Mouse (Mus musculus): ENCODE measurements around the gene Abca6. TPM values are rescaled to one million over a fixed set of nuclear protein-coding genes. Genes with fewer than 3 reads are reported as not detected.

Abca6 gene
- total and polyA plus RNA-seq, 2 experiments = 20.9 to 296 TPM

GRCm38 (mm10) chr11:110155985-110156384, 95.6 kb downstream of the Abca6 start:
- no peak for DNase-seq (ENCODE audit: extremely low read depth, low read depth, low spot score)
- Histone ChIP-seq H3K9ac (ENCODE audit: low read depth, low read length) (no peak overlapping the region), H3K4me1 (ENCODE audit: control insufficient read depth, insufficient read depth, low read length) (peaks cover 2% of the 10 kb centered on the region), H3K27ac (replicated peaks; ENCODE audit: insufficient read depth, low read depth, low read length) (no peak overlapping the region), H3K4me3 (ENCODE audit: insufficient read depth, low read depth, low read length) (no peak overlapping the region), H3K79me2 (ENCODE audit: control insufficient read depth, insufficient read depth, low read length) (no peaks in the 10 kb centered on the region), H3K36me3 (ENCODE audit: control insufficient read depth, insufficient read depth, low read length) (no peaks in the 10 kb centered on the region; the same call in 1 of the 2 replicates), H3K27me3 (ENCODE audit: control insufficient read depth, insufficient read depth, low read length) (no peaks in the 10 kb centered on the region)
- no peak for TF ChIP-seq CTCF (IDR thresholded peaks at IDR 0.05; ENCODE audit: low read depth, low read length)
- TF ChIP-seq POLR2A (IDR thresholded peaks at IDR 0.05; ENCODE audit: extremely low read depth, insufficient read depth, low read length) = no peak
- WGBS = 97% methylated on average over 11 of the region's 11 CpGs

GRCm38 (mm10) chr11:110147640-110148039, 103.9 kb downstream of the Abca6 start:
- TF ChIP-seq POLR2A (IDR thresholded peaks at IDR 0.05; ENCODE audit: extremely low read depth, insufficient read depth, low read length) = no peak
- Histone ChIP-seq H3K79me2 (ENCODE audit: control insufficient read depth, insufficient read depth, low read length) (no peaks in the 10 kb centered on the region), H3K27me3 (ENCODE audit: control insufficient read depth, insufficient read depth, low read length) (no peaks in the 10 kb centered on the region), H3K9ac (ENCODE audit: low read depth, low read length) (no peak overlapping the region), H3K27ac (replicated peaks; ENCODE audit: insufficient read depth, low read depth, low read length) (no peak overlapping the region), H3K4me1 (ENCODE audit: control insufficient read depth, insufficient read depth, low read length) (no peaks in the 10 kb centered on the region; the same call in 1 of the 2 replicates), H3K36me3 (ENCODE audit: control insufficient read depth, insufficient read depth, low read length) (peaks cover 4% of the 10 kb centered on the region; the same call in 1 of the 2 replicates), H3K4me3 (ENCODE audit: insufficient read depth, low read depth, low read length) (no peak overlapping the region)
- DNase-seq (ENCODE audit: extremely low read depth, low read depth, low spot score) = no peak
- 91% methylated on average over 5 of the region's 5 CpGs for WGBS

GRCm38 (mm10) chr11:110145421-110145820, 106.2 kb downstream of the Abca6 start:
- 24% methylated on average over 11 of the region's 11 CpGs for WGBS
- Histone ChIP-seq H3K4me3 (ENCODE audit: insufficient read depth, low read depth, low read length) (peak overlapping the region; percentile 27), H3K27ac (replicated peaks; ENCODE audit: insufficient read depth, low read depth, low read length) (peak overlapping the region; percentile 14; the same call in 1 of the 2 replicates), H3K79me2 (ENCODE audit: control insufficient read depth, insufficient read depth, low read length) (no peaks in the 10 kb centered on the region), H3K27me3 (ENCODE audit: control insufficient read depth, insufficient read depth, low read length) (no peaks in the 10 kb centered on the region), H3K9ac (ENCODE audit: low read depth, low read length) (peak overlapping the region; percentile 17; the same call in 1 of the 2 replicates), H3K36me3 (ENCODE audit: control insufficient read depth, insufficient read depth, low read length) (peaks cover 4% of the 10 kb centered on the region; the same call in 1 of the 2 replicates), H3K4me1 (ENCODE audit: control insufficient read depth, insufficient read depth, low read length) (no peaks in the 10 kb centered on the region; the same call in 1 of the 2 replicates)
- DNase-seq (ENCODE audit: extremely low read depth, low read depth, low spot score) = peak; percentile 95
- TF ChIP-seq POLR2A (IDR thresholded peaks at IDR 0.05; ENCODE audit: extremely low read depth, insufficient read depth, low read length) (no peak), CTCF (IDR thresholded peaks at IDR 0.05; ENCODE audit: low read depth, low read length) (no peak)

- TF ChIP-seq CTCF (IDR thresholded peaks at IDR 0.05; ENCODE audit: low read depth, low read length) = no peak
- TF ChIP-seq POLR2A (IDR thresholded peaks at IDR 0.05; ENCODE audit: extremely low read depth, insufficient read depth, low read length) = no peak
- no peaks in the 10 kb centered on the region for H3K27me3 ChIP-seq (ENCODE audit: control insufficient read depth, insufficient read depth, low read length)
- H3K4me1 ChIP-seq (ENCODE audit: control insufficient read depth, insufficient read depth, low read length) = no peaks in the 10 kb centered on the region
- no peak overlapping the region for H3K9ac ChIP-seq (ENCODE audit: low read depth, low read length)
- DNase-seq (ENCODE audit: extremely low read depth, low read depth, low spot score) = peak; percentile 26
- 38% methylated on average over 5 of the region's 5 CpGs for WGBS
- H3K36me3 ChIP-seq (ENCODE audit: control insufficient read depth, insufficient read depth, low read length) = no peaks in the 10 kb centered on the region; the same call in 1 of the 2 replicates
- no peak overlapping the region for H3K4me3 ChIP-seq (ENCODE audit: insufficient read depth, low read depth, low read length)
- H3K27ac ChIP-seq (replicated peaks; ENCODE audit: insufficient read depth, low read depth, low read length) = no peak overlapping the region
- no peaks in the 10 kb centered on the region for H3K79me2 ChIP-seq (ENCODE audit: control insufficient read depth, insufficient read depth, low read length)
These were observed 120.8 kb downstream of the Abca6 start for GRCm38 (mm10) chr11:110130760-110131159.

Other genes with a start within 250 kb of the Abca6 start
- gene Abca8a, start 155.8 kb downstream of the Abca6 start, total RNA-seq (2014; rRNA removed) = 141 and 146 TPM in 2 replicates
- 16.0 and 24.0 TPM in 2 replicates for gene Abca8a, start 155.8 kb downstream of the Abca6 start, polyA plus RNA-seq (2012; rRNA removed)
- 3.6 and 4.1 TPM in 2 replicates for gene Abca9, start 83.6 kb downstream of the Abca6 start, total RNA-seq (2014; rRNA removed)
- gene Abca9, start 83.6 kb downstream of the Abca6 start, polyA plus RNA-seq (2012; rRNA removed) = 0.34 and 0.43 TPM in 2 replicates
- 3.6 and 4.0 TPM in 2 replicates for gene Abca5, start 85.9 kb upstream of the Abca6 start, total RNA-seq (2014; rRNA removed)
- 0.49 and 0.58 TPM in 2 replicates for gene Abca5, start 85.9 kb upstream of the Abca6 start, polyA plus RNA-seq (2012; rRNA removed)
- gene Map2k6, start 147.3 kb upstream of the Abca6 start, total RNA-seq (2014; rRNA removed) = 13.0 and 22.5 TPM in 2 replicates
- 2.0 and 2.8 TPM in 2 replicates for gene Map2k6, start 147.3 kb upstream of the Abca6 start, polyA plus RNA-seq (2012; rRNA removed)

Measured in liver, adult 2 months (tissue).